Mouse (Mus musculus) lung, adult 2 months (tissue): ENCODE data around the gene St6galnac5.

Source experiments
- CTCF ChIP-seq: fragments of 200-500 bp; IDR thresholded peaks from 2 replicates; pipeline ENCODE4 v1.5.1; 2011; ENCODE audit warnings: mild to moderate bottlenecking, low read length, control low read depth; ENCODE audit not compliant: insufficient read depth
- POLR2A ChIP-seq: fragments of 200-500 bp; IDR thresholded peaks from 2 replicates; pipeline ENCODE4 v1.6.1; 2011; ENCODE audit warnings: low read depth, mild to moderate bottlenecking, control low read depth, low read length, borderline replicate concordance; ENCODE audit errors: extremely low read depth

- TF ChIP-seq CTCF (no peak), POLR2A (no peak)
These were observed 140.8 kb downstream of the St6galnac5 start for GRCm38 (mm10) chr3:152841264-152841663.
